Mouse (Mus musculus) gastrocnemius, postnatal 4 days (tissue): ENCODE results near the gene Ccdc157. TPM values are rescaled to one million over a fixed set of nuclear protein-coding genes. Genes with fewer than 3 reads are reported as not detected.

Source experiments
- DNase-seq, 2 experiments: peaks; one replicate each; pipeline ENCODE4 v3.0.0; 2021 to 2022; ENCODE audit warnings: low spot score in 2 of 2, mixed read lengths in 2 of 2
- total RNA-seq, 2 experiments: library from RNA; stranded (reverse); gene quantifications; 2 replicates each; pipeline ENCODE4 v1.2.3; 2021

Gene Ccdc157
- total RNA-seq, 2 experiments from 2014 or later = 8.7 to 10.3 TPM

DNA sequence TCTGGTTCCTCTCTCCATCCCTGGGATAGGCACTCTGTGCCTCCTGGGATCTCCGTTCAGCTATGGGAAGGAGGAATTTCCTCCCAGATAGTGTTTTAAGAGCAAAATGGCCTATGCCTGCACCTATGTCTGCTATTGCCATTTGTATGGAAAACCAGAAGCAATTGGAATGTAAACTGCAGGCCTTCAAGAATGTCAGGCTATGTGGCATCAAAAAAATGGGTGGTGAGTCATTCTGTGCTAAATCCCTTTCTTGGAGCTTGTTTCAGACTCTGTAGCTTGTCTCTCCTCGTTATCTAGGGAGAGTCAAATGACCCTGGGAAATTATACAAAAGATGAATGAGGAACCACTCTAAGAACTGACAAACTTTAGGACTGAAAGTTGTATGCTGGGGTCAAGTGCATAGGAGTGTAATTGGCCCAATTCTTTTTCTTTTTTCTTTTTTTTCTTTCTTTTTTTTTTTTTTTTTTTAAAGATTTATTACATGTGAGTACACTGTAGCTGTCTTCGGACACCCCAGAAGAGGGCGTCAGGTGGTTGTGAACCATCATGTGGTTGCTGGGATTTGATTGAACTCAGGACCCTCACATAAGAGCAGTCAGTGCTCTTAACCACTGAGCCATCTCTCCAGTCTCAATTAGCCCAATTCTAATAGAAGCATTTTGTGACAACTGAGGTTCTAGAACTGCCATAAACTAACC, 24.3 kb upstream of the Ccdc157 start:
- no peak for DNase-seq

DNA sequence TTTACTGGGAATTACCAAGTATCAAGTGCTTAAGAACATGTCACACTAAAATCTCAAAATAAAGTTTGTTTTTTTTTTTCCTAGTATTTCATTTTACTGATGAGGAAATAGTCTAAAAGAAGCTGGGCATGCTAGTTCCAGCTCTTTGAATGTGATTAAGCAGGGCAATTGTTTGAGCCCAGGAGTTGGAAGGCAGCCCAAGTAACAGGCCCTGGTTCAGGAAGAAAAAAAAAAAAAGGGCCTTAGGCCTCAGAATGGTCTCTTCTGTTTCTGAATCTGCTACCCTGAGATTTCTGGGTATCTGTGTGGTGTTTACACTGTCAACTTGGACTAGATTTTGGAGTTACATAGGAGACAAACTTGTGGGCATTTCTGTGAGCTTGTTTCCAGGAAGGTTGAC, 23.4 kb upstream of the Ccdc157 start:
- DNase-seq = no peak

DNA sequence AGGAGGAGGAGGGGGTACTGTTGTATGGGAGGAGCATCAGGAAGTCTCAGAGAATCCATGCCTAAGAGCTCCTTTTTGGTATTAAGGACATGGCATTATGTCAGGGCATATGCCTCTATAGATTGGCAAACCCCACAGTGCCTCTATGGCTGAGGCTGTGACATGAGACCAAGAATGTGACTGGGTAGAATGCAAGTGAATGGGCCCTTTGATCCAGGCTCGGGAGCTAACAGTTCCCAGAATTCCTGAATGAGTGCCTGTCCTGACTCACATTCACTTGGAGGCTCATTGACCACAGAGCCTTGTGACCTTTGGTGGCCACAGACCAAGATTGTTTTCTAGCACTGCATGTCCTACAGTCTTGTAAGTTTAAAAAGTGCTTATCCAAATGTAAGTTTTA, 22.0 kb upstream of the Ccdc157 start:
- no peak for DNase-seq

DNA sequence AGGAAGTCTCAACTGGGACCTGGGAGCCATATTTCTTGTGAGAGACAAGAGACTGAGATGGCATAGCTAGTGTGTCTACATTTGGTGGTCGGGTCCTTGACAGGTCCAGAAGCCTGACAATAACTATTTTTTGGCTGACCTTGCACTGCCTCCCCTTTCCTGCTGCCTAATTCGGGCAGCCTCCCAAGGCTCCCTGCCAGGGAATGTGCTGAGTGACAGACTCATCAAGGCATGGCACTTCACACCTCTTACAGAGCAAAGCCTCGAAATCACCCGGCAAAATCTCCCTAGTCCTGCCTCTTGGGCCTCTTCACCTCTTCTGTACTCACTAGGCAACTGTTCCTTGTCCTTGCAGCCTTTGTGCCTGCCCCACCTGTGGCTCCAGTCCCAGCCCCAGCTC, 17.6 kb upstream of the Ccdc157 start:
- no peak for DNase-seq

DNA sequence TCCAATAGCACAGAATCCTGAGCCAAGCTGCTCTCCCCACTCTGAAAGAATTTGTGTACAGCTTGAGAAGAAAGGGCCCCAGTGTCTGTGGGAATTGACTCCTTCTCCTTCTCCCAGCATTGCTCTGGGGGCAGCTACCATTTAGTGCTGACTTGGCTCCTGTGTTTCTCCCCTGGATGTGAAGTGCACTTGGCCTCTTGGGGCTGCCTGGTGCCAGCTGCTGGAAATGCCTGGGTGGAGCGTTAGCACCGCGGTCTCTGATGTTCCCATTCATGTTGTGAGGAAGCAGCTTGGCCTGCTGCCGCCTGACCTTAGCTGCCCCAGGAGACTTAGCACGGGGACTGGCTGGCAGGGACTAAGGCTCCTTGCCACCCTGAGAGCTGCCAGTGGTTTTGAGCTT, 14.5 kb upstream of the Ccdc157 start:
- peak in 1 of 2 experiments; percentile 33 for DNase-seq

DNA sequence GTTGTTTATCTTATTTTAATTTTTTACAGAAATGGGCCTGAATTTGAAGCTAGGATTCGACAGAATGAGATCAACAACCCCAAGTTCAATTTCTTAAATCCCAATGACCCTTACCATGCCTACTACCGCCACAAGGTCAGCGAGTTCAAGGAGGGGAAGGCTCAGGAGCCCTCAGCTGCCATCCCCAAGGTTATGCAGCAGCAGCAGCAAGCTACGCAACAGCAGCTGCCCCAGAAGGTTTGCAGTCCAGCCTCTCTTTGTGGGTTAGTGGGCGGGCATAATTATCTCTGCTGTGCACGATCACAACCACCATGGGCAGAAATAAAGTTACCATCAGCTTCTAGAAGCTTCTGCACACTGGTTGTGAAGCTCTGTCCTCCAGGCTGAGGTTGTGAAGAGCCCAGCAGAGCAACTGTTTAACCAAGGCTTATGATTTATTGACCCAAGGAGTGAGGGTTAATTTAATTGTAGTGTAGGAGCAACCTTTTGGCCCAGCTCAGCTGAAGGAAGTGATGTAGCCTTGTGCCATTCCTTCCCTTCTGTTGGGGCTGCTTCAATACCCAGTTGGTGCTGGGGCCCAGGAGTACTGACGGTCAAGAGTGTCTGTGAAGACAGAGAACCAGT, 6.5 kb upstream of the Ccdc157 start:
- DNase-seq = no peak

DNA sequence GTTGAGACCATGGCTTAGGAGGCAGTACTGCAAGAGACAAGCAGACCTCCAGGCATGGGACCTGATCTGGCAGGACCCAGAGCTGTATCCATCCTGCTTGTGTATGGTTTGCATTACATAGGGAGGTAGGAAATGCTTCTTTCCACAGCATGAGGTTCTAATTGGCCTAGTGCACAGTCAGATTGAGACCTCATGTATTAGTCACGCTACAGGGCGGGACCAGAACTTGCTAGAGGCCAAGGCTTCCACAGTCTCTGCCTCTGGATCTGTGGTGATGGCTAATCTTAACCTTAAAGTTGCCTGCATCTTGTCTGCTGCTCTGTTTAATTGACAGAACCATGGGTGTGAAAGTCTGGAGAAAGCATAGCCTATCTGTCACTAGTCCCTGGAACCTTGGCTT, 4.6 kb upstream of the Ccdc157 start:
- DNase-seq = no peak

DNA sequence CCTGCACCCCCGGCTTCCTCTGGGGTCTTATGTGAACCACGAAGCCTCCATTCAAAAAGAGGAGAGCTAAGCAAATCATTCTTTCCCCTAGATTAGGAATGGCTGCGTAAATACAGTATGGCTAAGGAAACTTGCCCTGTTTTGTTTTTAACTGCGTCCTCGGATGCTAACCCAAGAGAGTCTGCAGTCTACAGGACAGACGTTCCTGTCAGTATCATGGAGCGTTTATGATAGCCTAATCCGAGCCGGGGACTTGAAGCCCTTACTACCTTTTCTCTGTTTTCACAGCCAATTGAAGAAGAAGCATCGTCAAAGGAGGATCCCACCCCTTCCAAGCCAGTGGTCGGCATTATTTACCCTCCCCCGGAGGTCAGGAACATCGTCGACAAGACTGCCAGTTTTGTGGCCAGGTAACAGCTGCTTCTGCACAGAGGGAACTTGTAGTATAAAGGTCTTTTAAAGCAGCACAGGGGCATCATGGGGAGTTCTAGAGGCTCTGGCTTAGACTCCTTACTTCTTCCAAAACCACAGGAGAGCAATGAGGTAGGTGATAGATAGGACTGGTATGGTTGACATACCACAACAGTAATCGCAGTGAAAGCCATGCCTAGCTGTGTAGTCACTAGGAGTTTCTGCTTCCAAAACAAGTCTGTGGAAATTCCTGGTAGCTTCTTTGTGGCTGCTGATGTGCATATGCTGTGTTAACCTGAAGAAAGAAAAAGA, 826 bp upstream of the Ccdc157 start:
- DNase-seq = no peak

DNA sequence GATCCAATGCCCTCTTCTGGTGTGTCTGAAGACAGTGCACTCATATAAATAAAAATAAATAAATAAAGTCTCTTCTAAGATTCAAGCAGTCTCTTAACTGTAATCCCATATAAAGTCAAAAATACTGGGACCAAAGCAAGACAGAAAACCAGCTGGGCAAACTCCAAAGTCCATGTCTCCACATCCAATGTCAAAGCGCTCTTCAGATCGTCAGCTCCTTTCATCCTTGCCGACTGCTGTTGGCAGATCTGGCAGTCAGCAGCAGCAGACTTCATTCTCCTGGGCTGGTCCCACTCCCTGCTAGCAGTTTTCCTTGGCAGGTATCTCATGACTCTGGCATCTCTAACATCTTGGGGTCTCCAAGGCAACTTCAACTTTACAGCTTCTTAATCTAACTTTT, 1.4 kb downstream of the Ccdc157 start:
- DNase-seq = no peak

DNA sequence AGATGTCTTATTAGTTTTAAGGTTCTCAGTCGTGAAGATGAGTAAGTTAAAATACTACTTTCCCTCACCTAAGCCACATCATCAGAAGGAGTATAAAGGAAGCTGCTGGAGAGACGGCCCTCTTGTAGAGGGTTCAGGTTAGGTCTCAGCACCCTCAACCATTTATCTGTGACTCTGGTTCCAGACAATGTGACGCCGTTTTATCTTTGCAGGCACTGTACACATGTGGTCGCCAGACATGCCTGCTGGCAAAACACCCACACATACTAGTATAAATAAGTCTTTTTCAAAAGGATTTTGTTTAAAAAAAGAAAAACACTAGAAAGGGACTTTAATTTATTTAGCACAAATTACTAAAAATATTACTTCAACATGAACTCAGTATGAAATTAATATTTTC, 4.5 kb downstream of the Ccdc157 start:
- DNase-seq = no peak

DNA sequence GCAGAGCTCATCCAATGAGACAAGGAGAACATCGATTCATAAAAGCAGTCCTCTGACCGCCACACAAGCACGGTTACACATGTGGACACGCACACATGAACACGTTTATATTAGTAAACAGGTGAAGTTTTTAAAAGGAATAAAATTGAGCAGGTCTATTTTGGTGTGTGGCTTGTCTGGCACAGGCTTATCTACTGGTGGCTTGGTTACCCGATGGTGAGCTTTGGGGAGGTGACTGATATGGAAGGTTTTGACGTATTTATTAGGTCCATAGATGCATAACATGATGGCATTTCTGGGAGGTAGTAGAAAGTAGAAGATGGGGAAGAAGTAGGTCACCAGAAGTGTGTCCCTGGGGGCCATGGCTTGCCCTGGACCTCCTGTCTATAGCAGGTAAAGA, 6.4 kb downstream of the Ccdc157 start:
- no peak for DNase-seq

DNA sequence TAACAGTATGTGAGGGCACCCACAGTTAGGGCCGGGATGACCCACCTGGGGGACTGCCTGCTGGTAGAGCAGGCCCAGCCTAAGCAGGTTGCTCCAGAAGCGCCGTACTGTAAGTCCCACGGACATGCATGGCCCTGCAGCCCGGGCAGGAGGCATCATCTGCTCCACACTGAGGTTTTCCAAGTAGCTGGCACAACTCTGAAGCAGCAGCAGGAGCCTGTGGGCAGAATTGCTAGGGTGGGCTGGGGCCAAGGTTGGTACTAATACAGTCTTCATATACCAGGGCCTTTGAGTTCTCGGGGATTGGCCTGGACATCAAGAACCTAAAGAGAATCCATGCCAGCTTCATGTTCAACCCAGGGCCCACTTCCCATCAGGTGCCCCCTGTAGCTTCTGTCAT, 10.2 kb downstream of the Ccdc157 start:
- DNase-seq = no peak

DNA sequence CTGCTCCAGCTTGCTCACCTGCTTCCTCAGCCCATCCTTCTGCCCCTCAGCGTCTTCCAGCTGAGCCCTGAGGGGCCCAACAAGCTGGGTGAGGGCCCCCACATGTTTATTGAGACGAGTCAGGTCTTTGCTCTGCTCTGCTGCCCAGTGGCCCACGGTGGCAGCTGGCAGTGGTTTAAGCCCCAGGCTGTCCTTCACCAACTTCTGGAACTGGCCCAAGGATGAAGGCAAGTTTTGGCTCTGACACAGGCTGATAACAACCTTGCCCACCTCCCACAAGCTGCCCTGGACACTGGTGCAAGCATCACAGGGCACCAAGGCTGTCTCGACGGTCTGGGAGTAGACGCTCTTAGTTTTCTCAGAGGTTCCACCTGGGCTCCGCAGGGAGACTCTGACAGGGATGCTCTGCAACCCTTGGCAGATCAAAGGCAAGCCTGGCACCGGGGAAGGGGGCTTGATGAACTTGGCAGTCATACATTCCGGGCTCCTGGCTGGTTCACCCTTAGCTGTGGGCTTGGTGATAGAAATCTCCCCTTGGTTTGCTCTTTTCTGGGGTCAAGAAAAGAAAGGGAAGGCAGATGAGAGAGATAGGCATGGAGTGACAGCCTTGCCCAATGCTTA, 11.4 kb downstream of the Ccdc157 start:
- DNase-seq = no peak

DNA sequence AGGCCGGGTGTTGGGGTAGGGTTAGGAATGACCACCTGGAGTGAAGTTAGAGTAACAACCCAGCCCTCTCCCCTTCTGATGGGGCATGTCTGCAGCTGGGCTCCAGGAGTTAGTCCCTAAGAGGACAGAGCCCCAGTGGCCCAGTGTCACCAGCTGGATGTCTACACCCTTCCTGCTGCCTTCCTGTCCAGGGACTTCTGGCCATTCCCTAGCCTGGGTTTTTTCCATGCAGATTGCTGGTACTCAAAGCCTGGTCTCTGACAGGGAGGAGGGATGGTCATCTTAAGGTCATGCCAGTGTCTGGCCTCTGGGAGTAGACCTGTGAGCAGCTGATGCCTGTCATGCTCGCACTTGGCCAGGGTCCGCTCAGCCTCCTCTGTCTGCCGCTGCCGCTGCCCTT, 12.0 kb downstream of the Ccdc157 start:
- DNase-seq = no peak

DNA sequence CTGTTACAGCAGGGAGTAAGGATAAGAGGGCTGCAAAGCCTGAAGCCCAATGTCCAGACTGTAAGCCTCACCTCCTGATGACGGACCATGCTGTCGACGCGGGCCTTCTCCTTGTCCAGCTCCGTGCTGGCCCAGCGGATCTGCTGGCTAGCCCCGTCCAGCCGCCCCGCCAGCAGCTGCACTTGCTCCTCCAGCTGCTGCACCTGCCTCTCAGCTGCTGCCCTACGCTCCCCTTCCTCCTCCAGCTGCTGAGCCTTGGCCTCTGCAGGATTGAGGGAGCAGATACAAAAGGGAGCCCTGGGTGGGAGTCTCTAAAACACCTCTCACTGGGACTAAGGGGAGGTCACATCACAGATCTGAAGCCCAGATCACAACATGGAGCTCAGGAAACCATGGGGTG, 13.0 kb downstream of the Ccdc157 start:
- peak in 1 of 2 experiments; percentile 38 for DNase-seq

DNA sequence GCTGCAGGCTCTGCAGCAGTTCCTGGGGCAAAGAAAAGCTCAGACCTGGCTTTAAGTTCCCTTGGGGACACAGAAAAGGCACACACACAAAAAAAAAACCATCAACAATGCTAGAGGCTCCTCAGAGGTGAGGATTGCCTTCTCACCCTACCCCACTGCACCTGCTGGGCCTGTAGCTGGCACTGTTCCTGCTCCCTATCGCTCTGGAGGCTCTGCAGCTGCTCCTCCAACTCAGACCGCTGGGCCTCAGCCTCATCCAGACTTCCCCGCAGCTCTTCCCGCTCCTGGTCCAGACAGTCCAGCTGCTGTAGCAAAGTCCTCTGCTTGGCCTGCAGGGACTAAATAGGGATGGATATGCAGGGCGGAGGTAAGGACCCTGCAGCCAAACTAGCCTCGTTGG, 13.7 kb downstream of the Ccdc157 start:
- no peak for DNase-seq

DNA sequence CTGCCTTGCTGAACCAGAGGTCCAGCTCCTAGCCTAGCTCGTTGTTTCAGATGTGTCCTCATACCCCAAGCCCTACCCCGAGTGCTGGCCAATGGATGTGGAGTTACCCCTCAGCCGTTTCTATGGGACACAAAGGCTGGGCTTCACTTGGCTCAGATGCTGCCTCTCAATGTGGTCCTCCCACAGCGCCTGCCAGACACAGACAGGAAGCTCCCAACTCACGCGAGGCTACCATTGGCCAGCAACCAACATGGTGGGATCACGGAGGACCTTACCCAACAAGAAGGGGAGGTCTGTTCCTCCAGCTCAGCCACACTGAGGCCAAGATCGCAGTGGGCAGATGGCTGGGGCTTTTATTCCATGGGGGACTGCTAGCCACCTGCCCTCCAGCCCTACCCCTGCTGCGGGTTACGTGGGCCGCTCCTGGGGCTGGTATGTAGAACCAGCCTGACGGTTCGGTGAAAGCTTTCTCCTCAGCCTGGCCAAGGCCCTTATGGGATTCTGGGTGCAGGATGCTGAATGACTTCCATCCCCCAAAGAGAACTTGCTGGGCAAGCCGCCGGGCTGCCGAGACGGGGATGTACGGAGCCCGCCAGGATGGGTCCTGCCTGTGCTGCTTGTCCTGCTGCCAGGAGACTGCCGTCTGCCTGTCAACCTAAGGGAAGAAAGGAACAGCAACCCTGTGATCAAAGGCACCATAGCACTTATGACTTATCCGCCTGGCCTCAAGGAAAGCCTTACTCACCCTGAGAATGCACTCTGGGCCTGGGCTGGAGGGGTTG, 16.6 kb downstream of the Ccdc157 start:
- no peak for DNase-seq

DNA sequence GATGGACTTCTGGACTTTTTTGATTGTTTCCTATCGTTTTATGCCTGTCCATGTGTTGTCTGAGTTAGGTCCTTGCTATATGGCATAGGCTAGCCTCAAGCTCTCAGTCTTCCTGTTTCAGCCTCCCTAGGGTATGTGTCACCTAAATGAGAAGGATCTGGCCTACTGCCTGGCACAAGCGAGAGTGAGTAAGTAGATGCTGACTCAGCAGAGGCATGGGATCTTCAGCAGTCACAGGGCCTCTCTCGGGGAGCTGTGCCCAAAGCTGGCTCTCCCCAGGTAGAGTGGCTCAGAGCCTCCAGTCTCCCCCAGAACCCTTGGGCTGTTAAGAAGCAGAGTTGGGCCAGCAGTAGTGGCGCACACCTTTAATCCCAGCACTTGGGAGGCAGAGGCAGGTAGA, 17.7 kb downstream of the Ccdc157 start:
- DNase-seq = no peak

DNA sequence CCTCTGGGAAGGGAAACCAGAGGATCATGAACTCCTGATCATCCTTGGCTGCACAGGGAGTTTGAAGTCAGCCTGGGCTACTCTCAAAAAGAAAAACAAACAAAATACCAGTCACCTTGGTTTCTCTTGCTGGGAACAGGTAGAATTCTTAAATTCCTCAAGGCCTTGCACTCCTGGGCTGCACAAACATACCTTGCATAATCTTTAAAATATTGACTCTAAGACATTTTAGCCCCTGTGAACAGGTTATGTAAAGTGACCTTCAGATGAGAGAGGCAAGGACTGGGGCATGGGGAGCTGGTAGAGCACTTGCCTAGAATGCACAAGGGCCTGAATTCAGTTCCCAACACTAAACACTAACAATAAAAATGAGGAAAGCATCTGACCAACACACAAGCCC, 18.6 kb downstream of the Ccdc157 start:
- no peak for DNase-seq

DNA sequence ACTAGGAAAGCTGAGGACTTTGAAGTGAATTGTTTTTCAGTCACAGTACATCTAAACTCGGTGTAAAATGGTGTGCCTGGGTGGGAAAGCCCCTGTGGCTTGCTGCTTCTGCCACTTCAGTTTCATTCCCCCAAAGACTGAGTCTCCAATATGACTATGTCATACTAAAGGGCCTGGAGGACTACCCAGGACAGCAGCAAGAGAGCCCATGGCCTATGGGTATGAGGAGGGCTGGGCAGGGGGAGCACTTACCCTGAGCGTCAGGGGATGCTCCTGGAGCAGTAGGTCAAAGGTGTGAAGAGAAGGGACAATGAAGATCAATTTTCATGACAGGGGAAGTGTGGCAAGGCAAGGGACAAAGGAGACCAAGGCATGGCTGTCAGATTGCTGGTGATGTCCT, 21.1 kb downstream of the Ccdc157 start:
- no peak for DNase-seq
